Mouse (Mus musculus) spleen, adult 2 months (tissue): ENCODE results near the gene Wdr74.
"Not testable (repeated sequence)": the region's sequence is repeated elsewhere in the genome, so short reads cannot be mapped to it uniquely, and the experiment has no call there.

ENCODE experiments used
- CTCF ChIP-seq: fragments of 200-500 bp; IDR thresholded peaks from 2 replicates; pipeline ENCODE4 v1.5.1; 2011; ENCODE audit warnings: mild to moderate bottlenecking, inconsistent platforms; ENCODE audit not compliant: insufficient read depth, insufficient read length, insufficient replicate concordance; ENCODE audit errors: extremely low read depth
- POLR2A ChIP-seq: fragments of 200-500 bp; IDR thresholded peaks from 2 replicates; pipeline ENCODE4 v1.6.1; 2011; ENCODE audit warnings: low read depth, low read length, inconsistent platforms

- TF ChIP-seq CTCF, POLR2A: not testable (repeated sequence)
These were observed 7.1 kb upstream of the Wdr74 start for GRCm38 (mm10) chr19:8728335-8729099.
